Mouse (Mus musculus) midbrain, embryonic 11.5 days (tissue): Measurements from ENCODE around the gene Sspo. TPM values are rescaled to one million over a fixed set of nuclear protein-coding genes. Genes with fewer than 3 reads are reported as not detected.

Experiments
- ATAC-seq: fragments of 200-750 bp; cut with Nextera tagmentation; 2 replicates; pipeline ENCODE4 v1.8.0; 2017; ENCODE audit warnings: moderate TSS enrichment, moderate library complexity; ENCODE audit not compliant: low FRiP score
- DNase-seq: peaks from one replicate; pipeline ENCODE4 v3.0.0; 2015; ENCODE audit warnings: low spot score; ENCODE audit errors: missing footprints
- H3K27ac ChIP-seq: fragments of 300-500 bp; sonication (generic); 2 replicates; pipeline ENCODE4 v1.5.1; 2014; ENCODE audit warnings: low read depth, low read length
- H3K27me3 ChIP-seq: fragments of 300-500 bp; sonication (generic); 2 replicates; pipeline ENCODE4 v1.6.1; 2014; ENCODE audit warnings: mild to moderate bottlenecking, low read length, moderate library complexity, mixed read lengths; ENCODE audit not compliant: control insufficient read depth, insufficient read depth
- H3K36me3 ChIP-seq: fragments of 300-500 bp; sonication (generic); 2 replicates; pipeline ENCODE4 v1.6.1; 2014; ENCODE audit warnings: mild to moderate bottlenecking, low read length, moderate library complexity, mixed read lengths; ENCODE audit not compliant: control insufficient read depth, insufficient read depth
- H3K4me1 ChIP-seq: fragments of 300-500 bp; sonication (generic); 2 replicates; pipeline ENCODE4 v1.6.1; 2014; ENCODE audit warnings: low read length; ENCODE audit not compliant: control insufficient read depth, insufficient read depth
- H3K4me2 ChIP-seq: fragments of 300-500 bp; sonication (generic); 2 replicates; pipeline ENCODE4 v1.6.1; 2014; ENCODE audit warnings: mild to moderate bottlenecking, moderate library complexity
- H3K4me3 ChIP-seq: fragments of 300-500 bp; sonication (generic); 2 replicates; pipeline ENCODE4 v1.5.1; 2014; ENCODE audit warnings: low read depth, low read length
- H3K9ac ChIP-seq: fragments of 300-500 bp; sonication (generic); 2 replicates; pipeline ENCODE4 v1.6.1; 2014; ENCODE audit warnings: low read length
- H3K9me3 ChIP-seq: fragments of 300-500 bp; sonication (generic); 2 replicates; pipeline ENCODE4 v1.6.1; 2016; ENCODE audit warnings: low read length; ENCODE audit not compliant: control insufficient read depth
- WGBS: fragments of 180-500 bp; shearing (Covaris S2); extraction: QIAGEN DNeasy Blood & Tissue Kit; methylation state at CpG from one replicate; pipeline ENCODE4 v1.1.7; 2014; 5-methylcytosine and 5-hydroxymethylcytosine counted together
- polyA plus RNA-seq: library from polyadenylated mRNA; unstranded; fragments of >200 nt; fragmentation: Nextera tagmentation; extraction: Ambion mirVana; gene quantifications from 2 replicates; pipeline ENCODE4 v1.2.1, GENCODE M21; 2014

Sspo gene
- polyA plus RNA-seq, 1 experiment from 2014 or later: 0.10 TPM

DNA sequence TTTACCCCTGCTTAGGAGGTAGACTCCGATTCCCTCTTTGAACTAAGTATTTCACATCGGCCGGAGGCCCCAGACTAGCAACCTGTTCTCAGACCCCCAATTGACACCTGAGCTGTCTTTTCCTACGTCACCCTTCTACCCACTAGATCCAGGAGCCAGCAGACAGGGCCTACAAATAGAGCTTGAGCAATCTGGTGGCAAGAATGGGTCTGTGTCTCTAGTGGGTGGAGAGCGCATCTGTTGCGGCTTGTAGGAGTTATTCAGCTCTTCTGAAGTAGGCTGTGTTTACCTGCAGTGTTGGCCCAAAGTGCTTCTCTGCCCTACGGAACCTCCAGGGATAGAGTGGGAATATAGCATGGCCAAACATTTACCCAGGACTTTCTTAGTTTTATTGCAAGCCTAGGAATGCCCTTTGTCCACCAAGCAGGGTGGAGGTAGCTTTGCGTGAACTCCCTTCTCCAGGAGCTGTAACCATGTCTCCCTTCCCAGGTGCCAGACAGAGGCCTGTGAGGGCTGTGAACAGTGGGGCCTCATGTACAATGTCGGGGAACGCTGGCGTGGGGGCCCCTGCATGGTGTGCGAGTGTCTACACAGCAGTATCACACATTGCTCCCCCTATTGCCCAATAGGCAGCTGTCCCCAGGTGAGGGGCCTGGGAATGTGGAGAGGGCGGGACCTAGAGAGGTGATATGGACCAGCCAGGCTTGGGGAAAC is 17.1 kb downstream of the Sspo start:
- H3K36me3 ChIP-seq: no peaks in the 10 kb centered on the region
- WGBS: 93% methylated on average over 13 of the region's 13 CpGs
- H3K27me3 ChIP-seq: no peaks in the 10 kb centered on the region
- H3K4me2 ChIP-seq: no peak overlapping the region
- no peaks in the 10 kb centered on the region for H3K9me3 ChIP-seq
- H3K4me1 ChIP-seq: peaks cover 3% of the 10 kb centered on the region; the same call in 1 of the 2 replicates
- DNase-seq: no peak
- no peak overlapping the region for H3K27ac ChIP-seq
- H3K9ac ChIP-seq: no peak overlapping the region
- H3K4me3 ChIP-seq: no peak overlapping the region
- no peak for ATAC-seq

DNA sequence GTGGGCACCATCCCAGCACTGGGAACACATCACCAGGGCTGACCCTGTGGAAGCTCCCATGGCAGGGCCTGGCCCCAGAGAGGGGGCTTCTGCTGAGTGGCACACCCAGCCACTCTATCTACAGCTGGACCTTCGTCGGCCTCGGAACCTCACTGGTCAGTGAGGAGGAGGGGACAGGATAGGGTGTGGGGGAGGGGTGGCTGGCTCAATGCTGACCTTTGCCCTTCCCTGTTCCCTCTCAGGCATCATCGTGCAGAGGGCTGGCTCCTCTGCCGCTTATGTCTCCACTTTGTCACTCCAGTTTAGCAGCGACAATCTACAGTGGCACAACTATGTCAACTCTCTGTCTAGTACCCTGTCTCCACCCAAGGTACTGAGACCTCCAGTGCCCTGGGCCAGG is 18.7 kb downstream of the Sspo start:
- WGBS: 35% methylated on average over 6 of the region's 6 CpGs
- H3K27ac ChIP-seq: no peak overlapping the region
- no peak for ATAC-seq

DNA sequence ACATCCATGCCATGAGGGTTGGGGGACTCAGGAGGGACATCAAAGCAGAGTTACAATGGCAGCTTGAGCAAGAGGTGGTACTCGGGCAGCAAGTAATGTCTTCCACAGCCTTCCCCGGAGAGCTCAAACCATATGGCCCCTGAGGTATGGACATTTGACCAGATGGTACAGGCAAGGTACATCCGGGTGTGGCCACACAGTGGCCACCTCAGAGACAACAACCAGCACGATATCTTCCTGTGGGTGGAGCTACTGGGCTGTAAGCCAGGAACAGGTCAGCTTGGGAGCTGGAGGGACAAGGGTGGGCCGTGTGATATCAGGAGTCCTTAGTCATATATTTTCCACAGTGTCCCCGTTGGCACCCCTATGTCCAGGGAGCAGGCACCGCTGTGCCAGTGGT is 19.5 kb downstream of the Sspo start:
- Histone ChIP-seq H3K9ac (no peak overlapping the region), H3K9me3 (no peaks in the 10 kb centered on the region), H3K27ac (no peak overlapping the region), H3K27me3 (no peaks in the 10 kb centered on the region), H3K36me3 (no peaks in the 10 kb centered on the region), H3K4me1 (peaks cover 3% of the 10 kb centered on the region; the same call in 1 of the 2 replicates), H3K4me3 (no peak overlapping the region), H3K4me2 (no peak overlapping the region)
- DNase-seq: no peak
- WGBS: 87% methylated on average over 7 of the region's 7 CpGs
- ATAC-seq: no peak

More for the DNA sequence above, 18.7 kb downstream of the Sspo start:
- Histone ChIP-seq H3K4me1 (peaks cover 3% of the 10 kb centered on the region; the same call in 1 of the 2 replicates), H3K4me3 (no peak overlapping the region), H3K4me2 (no peak overlapping the region), H3K27me3 (no peaks in the 10 kb centered on the region), H3K9ac (no peak overlapping the region), H3K9me3 (no peaks in the 10 kb centered on the region), H3K36me3 (no peaks in the 10 kb centered on the region)
- no peak for DNase-seq

DNA sequence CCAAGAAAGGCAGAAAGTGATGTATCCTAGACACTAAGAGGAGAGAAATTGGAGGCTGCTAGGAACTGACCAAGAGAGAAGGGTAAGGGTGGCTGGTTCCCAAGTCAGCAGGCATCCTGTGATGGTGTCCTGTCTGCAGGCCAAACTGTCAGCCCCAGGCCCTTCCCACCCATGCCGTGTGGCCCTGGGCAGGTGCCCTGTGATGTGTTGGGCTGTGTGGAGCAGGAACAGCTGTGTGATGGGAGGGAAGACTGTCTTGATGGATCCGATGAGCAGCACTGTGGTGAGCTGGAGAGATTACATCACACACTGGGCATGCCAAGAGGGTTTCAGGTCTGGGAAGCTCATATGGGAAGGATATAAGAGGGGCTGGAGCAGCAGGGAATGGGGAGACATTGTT is 22.7 kb downstream of the Sspo start:
- no peaks in the 10 kb centered on the region for H3K9me3 ChIP-seq
- 84% methylated on average over 2 of the region's 2 CpGs for WGBS
- H3K4me2 ChIP-seq: no peak overlapping the region
- H3K36me3 ChIP-seq: no peaks in the 10 kb centered on the region
- H3K27me3 ChIP-seq: no peaks in the 10 kb centered on the region
- DNase-seq: no peak
- no peak overlapping the region for H3K4me3 ChIP-seq
- H3K4me1 ChIP-seq: peaks cover 3% of the 10 kb centered on the region; the same call in 1 of the 2 replicates
- no peak for ATAC-seq
- no peak overlapping the region for H3K27ac ChIP-seq
- no peak overlapping the region for H3K9ac ChIP-seq

DNA sequence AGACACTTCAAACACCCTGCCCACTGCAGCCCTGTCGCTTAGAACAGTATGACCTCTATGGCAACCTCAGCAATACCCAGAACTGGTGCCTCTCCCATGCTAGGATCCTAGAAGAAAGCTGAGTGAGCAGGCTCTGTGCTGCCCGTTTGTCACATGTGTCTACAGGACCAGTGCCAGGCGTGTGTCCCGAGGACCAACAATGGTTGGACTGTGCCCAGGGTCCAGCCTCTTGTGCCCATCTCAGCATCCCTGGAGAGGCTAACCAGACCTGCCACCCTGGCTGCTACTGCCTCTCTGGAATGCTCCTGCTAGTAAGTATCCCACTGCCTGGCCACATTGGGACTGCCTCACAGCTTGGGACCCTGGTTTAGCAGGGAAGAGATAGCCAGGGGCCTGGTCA is 30.4 kb downstream of the Sspo start:
- Histone ChIP-seq H3K4me2 (no peak overlapping the region), H3K9me3 (no peaks in the 10 kb centered on the region), H3K36me3 (no peaks in the 10 kb centered on the region), H3K4me1 (no peaks in the 10 kb centered on the region), H3K27me3 (no peaks in the 10 kb centered on the region), H3K27ac (no peak overlapping the region), H3K9ac (no peak overlapping the region), H3K4me3 (no peak overlapping the region)
- 93% methylated on average over 4 of the region's 4 CpGs for WGBS
- ATAC-seq (no peak), DNase-seq (no peak)

DNA sequence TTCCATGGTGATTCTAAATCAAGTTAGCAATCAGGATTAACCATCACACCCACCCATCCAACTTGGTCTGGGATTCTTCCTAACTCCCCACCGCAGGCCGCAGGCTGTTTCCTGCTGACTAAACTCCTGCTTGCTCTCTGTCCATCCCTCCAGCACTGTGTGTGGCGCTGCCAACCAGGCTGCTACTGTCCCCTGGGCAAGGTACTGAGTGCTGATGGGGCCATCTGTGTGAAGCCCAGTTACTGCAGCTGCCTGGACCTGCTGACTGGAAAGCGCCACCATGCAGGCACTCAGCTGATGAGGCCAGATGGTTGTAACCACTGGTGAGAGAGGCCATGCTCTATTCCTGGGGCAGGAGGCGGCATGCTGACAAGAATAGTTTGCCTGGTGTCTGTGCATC is 34.5 kb downstream of the Sspo start:
- no peak overlapping the region for H3K9ac ChIP-seq
- H3K4me2 ChIP-seq: no peak overlapping the region
- no peaks in the 10 kb centered on the region for H3K36me3 ChIP-seq
- 72% methylated on average over 5 of the region's 5 CpGs for WGBS
- no peak for DNase-seq
- H3K27me3 ChIP-seq: no peaks in the 10 kb centered on the region
- H3K4me3 ChIP-seq: no peak overlapping the region
- no peak for ATAC-seq
- no peak overlapping the region for H3K27ac ChIP-seq
- no peaks in the 10 kb centered on the region for H3K4me1 ChIP-seq
- no peaks in the 10 kb centered on the region for H3K9me3 ChIP-seq

DNA sequence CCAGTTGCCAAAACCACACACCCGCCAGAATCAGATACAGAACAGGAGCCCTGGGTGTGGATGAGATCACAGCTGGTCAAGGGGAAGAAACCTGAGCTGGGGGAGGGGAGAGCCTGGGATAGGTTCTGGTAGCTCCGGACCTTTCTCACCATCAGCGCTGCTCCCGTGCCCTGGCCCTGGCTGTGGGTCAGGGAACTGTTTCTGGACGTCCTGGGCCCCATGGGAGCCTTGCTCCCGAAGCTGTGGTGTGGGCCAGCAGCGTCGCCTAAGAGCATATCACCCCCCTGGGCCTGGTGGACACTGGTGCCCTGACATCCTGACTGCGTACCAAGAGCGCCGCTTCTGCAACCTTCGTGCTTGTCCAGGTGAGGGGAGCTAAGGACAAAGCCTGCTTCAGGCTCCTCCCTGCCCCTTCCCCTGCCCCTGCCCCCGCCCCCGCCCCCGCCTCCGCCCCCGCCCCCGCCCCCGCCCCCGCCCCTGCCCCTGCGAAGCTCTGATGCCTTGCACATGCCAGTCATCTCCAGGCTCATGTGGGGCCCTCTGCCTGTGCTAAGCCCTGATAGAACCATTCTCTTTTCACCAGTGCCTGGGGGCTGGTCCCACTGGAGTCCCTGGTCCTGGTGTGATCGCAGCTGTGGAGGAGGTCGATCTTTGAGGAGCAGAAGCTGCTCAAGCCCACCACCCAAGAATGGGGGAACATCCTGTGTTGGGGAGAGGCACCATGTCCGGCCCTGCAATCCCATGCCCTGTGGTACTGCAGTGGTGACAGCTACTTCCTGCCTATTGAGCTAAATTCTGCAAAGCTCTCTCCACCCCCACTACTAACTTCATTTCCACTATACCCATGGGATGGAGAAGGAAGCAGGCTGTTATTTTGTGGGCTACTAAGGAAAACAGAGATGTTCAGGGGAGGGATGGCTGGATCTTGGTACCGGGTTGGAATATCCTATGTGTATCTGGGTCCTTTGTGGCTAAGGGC is 40.0 kb downstream of the Sspo start:
- Histone ChIP-seq H3K36me3 (no peaks in the 10 kb centered on the region), H3K4me1 (peaks cover 8% of the 10 kb centered on the region), H3K9ac (peak overlapping the region; percentile 30; the same call in 1 of the 2 replicates), H3K27me3 (no peaks in the 10 kb centered on the region), H3K9me3 (no peaks in the 10 kb centered on the region), H3K4me2 (peak overlapping the region; percentile 22; the same call in 1 of the 2 replicates), H3K4me3 (no peak overlapping the region), H3K27ac (no peak overlapping the region)
- DNase-seq (peak; percentile 84), ATAC-seq (peak; percentile 58)
- 20% methylated on average over 16 of the region's 25 CpGs for WGBS

DNA sequence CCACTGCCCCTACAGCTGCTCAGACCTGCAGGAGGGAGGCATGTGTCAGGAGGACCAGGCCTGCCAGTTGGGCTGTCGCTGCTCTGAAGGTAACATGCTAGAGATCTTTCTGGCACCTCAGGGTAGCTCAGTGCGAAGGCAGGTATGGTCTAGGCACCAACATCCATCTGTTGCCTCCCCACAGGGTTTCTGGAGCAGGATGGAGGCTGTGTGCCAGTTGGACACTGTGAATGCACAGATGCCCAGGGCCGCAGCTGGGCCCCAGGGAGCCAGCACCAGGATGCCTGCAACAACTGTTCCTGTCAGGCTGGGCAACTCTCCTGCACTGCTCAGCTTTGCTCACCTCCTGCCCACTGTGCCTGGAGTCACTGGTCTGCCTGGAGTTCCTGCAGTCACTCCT is 41.7 kb downstream of the Sspo start:
- Histone ChIP-seq H3K9me3 (no peaks in the 10 kb centered on the region), H3K4me1 (peaks cover 8% of the 10 kb centered on the region), H3K27ac (no peak overlapping the region), H3K36me3 (no peaks in the 10 kb centered on the region), H3K4me2 (no peak overlapping the region), H3K9ac (no peak overlapping the region), H3K4me3 (no peak overlapping the region), H3K27me3 (no peaks in the 10 kb centered on the region)
- DNase-seq (no peak), ATAC-seq (no peak)
- WGBS: 83% methylated on average over 3 of the region's 3 CpGs

DNA sequence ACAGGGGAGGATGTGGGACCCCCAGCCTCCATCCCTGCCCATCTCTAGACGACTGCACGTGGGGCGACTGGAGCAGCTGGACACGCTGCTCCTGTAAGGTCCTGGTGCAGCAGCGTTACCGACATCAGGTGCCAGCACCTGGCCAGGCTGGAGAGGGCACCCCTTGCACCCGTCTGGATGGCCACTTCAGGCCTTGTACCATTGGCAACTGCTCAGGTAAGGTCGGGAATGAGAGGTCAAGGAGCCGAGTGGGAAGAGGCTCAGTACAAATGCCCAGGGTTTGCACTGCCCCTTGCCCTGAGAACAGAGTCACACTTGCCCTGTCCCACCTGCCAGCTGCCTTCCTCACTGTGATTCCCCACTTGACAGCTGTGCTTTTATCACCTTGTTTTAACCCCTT is 43.3 kb downstream of the Sspo start:
- Histone ChIP-seq H3K4me3 (no peak overlapping the region), H3K27me3 (no peaks in the 10 kb centered on the region), H3K9ac (no peak overlapping the region), H3K4me1 (peaks cover 8% of the 10 kb centered on the region), H3K27ac (no peak overlapping the region), H3K36me3 (no peaks in the 10 kb centered on the region), H3K4me2 (no peak overlapping the region), H3K9me3 (no peaks in the 10 kb centered on the region)
- ATAC-seq: no peak
- DNase-seq: no peak
- WGBS: 75% methylated on average over 9 of the region's 9 CpGs
